ENCODE assay signal across 8 mouse cellular contexts in genomic region chr11:20631941-20632618, GRCm38 (mm10).
A peak's percentile ranks its signal among the peaks of the same experiment; 100 is the strongest.
DNase-seq lines count a peak whose midpoint lies in the region; ATAC-seq and TF ChIP-seq lines count a peak whose summit lies in the region.

No protein-coding gene starts in this region.

- H3K4me1 ChIP-seq in forebrain, embryonic 10.5 days = peaks cover 51% of the 10 kb centered on the region
- H3K4me1 ChIP-seq in hindbrain, embryonic 14.5 days (replicated peaks; ENCODE audit: control insufficient read depth, insufficient read depth, low read length) = peaks cover 29% of the 10 kb centered on the region
- peaks cover 61% of the 10 kb centered on the region for H3K4me1 ChIP-seq in liver, embryonic 12.5 days
- H3K4me1 ChIP-seq in stomach, postnatal 0 days (replicated peaks; ENCODE audit: control insufficient read depth, insufficient read depth) = no peaks in the 10 kb centered on the region

- H3K4me2 ChIP-seq in hindbrain, embryonic 14.5 days (replicated peaks) = peak overlapping the region; percentile 92
- H3K4me2 ChIP-seq in liver, embryonic 12.5 days = peak overlapping the region; percentile 94
- H3K4me2 ChIP-seq in stomach, postnatal 0 days (replicated peaks; ENCODE audit: low read depth) = peak overlapping the region; percentile 76

- peak; percentile 2; the same call in 1 of the 2 replicates for TF ChIP-seq CTCF in stomach, postnatal 0 days (IDR thresholded peaks at IDR 0.05; ENCODE audit: low read depth)

- peak; percentile 94 for ATAC-seq in hindbrain, embryonic 14.5 days (ENCODE audit: low FRiP score)
- ATAC-seq in liver, embryonic 12.5 days = peak; percentile 84
- ATAC-seq in stomach, postnatal 0 days (ENCODE audit: low FRiP score, low TSS enrichment) = peak; percentile 96

- H3K27ac ChIP-seq in forebrain, embryonic 10.5 days = peak overlapping the region; percentile 98
- peak overlapping the region; percentile 93 for H3K27ac ChIP-seq in hindbrain, embryonic 14.5 days
- H3K27ac ChIP-seq in liver, embryonic 12.5 days = peak overlapping the region; percentile 100
- H3K27ac ChIP-seq in stomach, postnatal 0 days (replicated peaks) = peak overlapping the region; percentile 99

- peak overlapping the region; percentile 91 for H3K4me3 ChIP-seq in forebrain, embryonic 10.5 days
- peak overlapping the region; percentile 81 for H3K4me3 ChIP-seq in hindbrain, embryonic 14.5 days (replicated peaks; ENCODE audit: low read length)
- H3K4me3 ChIP-seq in liver, embryonic 12.5 days = peak overlapping the region; percentile 96
- H3K4me3 ChIP-seq in stomach, postnatal 0 days (ENCODE audit: low read depth, low read length) = peak overlapping the region; percentile 89

- peak overlapping the region; percentile 81 for H3K9ac ChIP-seq in hindbrain, embryonic 14.5 days
- peak overlapping the region; percentile 99 for H3K9ac ChIP-seq in liver, embryonic 12.5 days
- H3K9ac ChIP-seq in stomach, postnatal 0 days (ENCODE audit: low read length) = peak overlapping the region; percentile 96

- no peaks in the 10 kb centered on the region for H3K9me3 ChIP-seq in forebrain, embryonic 10.5 days
- no peaks in the 10 kb centered on the region for H3K9me3 ChIP-seq in hindbrain, embryonic 14.5 days (ENCODE audit: control insufficient read depth, low read length)
- H3K9me3 ChIP-seq in liver, embryonic 12.5 days (replicated peaks) = no peaks in the 10 kb centered on the region
- H3K9me3 ChIP-seq in stomach, postnatal 0 days (ENCODE audit: control insufficient read depth, low read length) = no peaks in the 10 kb centered on the region

- no peaks in the 10 kb centered on the region for H3K27me3 ChIP-seq in forebrain, embryonic 10.5 days (ENCODE audit: poor library complexity, severe bottlenecking)
- no peaks in the 10 kb centered on the region for H3K27me3 ChIP-seq in hindbrain, embryonic 14.5 days (ENCODE audit: control insufficient read depth, insufficient read depth, low read length)
- no peaks in the 10 kb centered on the region for H3K27me3 ChIP-seq in liver, embryonic 12.5 days (replicated peaks)
- no peaks in the 10 kb centered on the region for H3K27me3 ChIP-seq in stomach, postnatal 0 days (ENCODE audit: control insufficient read depth, insufficient read depth, low read length)

- WGBS in forebrain, embryonic 10.5 days = under 1% methylated on average over 67 of the region's 67 CpGs
- WGBS in hindbrain, embryonic 14.5 days = under 1% methylated on average over 62 of the region's 67 CpGs
- whole genome bisulfite sequencing in liver, embryonic 12.5 days (ENCODE audit: insufficient replicate concordance) = 1% methylated on average over 52 of the region's 67 CpGs
- WGBS in stomach, postnatal 0 days = under 1% methylated on average over 64 of the region's 67 CpGs

- peak; percentile 78 to 82 for DNase-seq in cerebellum, postnatal 10 days
- DNase-seq in cerebellum, adult 11 months = no peak
- DNase-seq in ZHBTc4 (ENCODE audit: low read depth, low spot score) = peak; percentile 76
- no peak for DNase-seq in forebrain, embryonic 10.5 days (ENCODE audit: extremely low spot score, low spot score)
- peak; percentile 70 for DNase-seq in hindbrain, embryonic 14.5 days (ENCODE audit: low spot score)
- peak; percentile 92 for DNase-seq in naive thymus-derived CD4-positive, alpha-beta T cell, adult 2 months (ENCODE audit: low read depth)
- DNase-seq in stomach, postnatal 0 days (ENCODE audit: low spot score) = peak; percentile 97

- peak; percentile 42 for TF ChIP-seq EP300 in stomach, postnatal 0 days (optimal IDR thresholded peaks at IDR 0.05)

- H3K36me3 ChIP-seq in forebrain, embryonic 10.5 days (replicated peaks) = no peaks in the 10 kb centered on the region
- no peaks in the 10 kb centered on the region for H3K36me3 ChIP-seq in hindbrain, embryonic 14.5 days (replicated peaks; ENCODE audit: control insufficient read depth, insufficient read depth)
- no peaks in the 10 kb centered on the region for H3K36me3 ChIP-seq in liver, embryonic 12.5 days
- no peaks in the 10 kb centered on the region for H3K36me3 ChIP-seq in stomach, postnatal 0 days (ENCODE audit: control insufficient read depth, insufficient read depth, low read length)

Comparison
In these comparisons a context has a peak if more than half of its experiments do, and no peak if none do; other contexts are left out.
1. DNase-seq: peak in cerebellum, postnatal 10 days (2 of 2), ZHBTc4 (single experiment), hindbrain, embryonic 14.5 days (single experiment), naive thymus-derived CD4-positive, alpha-beta T cell, adult 2 months (single experiment) and stomach, postnatal 0 days (single experiment); none in cerebellum, adult 11 months (single experiment) and forebrain, embryonic 10.5 days (single experiment).
2. Peak in every context shown above with its lines, with median percentiles within 50 percentile points of each other: H3K27ac ChIP-seq, H3K4me3 ChIP-seq, ATAC-seq, H3K4me2 ChIP-seq and H3K9ac ChIP-seq.